Mouse (Mus musculus): ENCODE measurements around the gene Sav1. TPM values are rescaled to one million over a fixed set of nuclear protein-coding genes. Genes with fewer than 3 reads are reported as not detected.

The Sav1 gene
- polyA plus RNA-seq, 1 experiment from 2014 or later: 12.5 TPM

DNA sequence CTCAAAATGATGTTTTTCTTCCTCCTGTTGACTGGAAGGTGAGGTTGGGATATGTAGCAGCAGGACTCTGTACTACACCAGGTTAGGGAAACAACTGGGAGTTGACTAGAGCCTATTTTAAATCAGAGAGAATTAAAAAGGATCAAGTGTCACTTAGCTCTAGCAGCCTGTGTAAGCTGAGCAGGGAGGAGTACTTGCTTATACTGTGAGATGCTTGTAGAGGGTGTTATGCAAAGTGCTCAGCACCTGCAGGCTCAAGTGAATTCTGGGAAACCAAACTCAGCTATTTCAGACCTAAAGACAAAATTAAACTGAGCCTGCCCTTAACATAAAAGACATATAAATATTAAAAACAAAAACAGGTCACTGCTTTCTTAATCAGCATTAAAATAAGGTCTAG is 13.1 kb downstream of the Sav1 start:
- Histone ChIP-seq H3K27ac (replicated peaks; ENCODE audit: low read depth, low read length) (no peak overlapping the region), H3K4me2 (ENCODE audit: low read depth, low read length) (no peak overlapping the region), H3K4me3 (ENCODE audit: low read depth, low read length) (no peak overlapping the region), H3K9ac (replicated peaks; ENCODE audit: low read length) (no peak overlapping the region), H3K4me1 (ENCODE audit: control insufficient read depth, insufficient read depth, low read length) (no peaks in the 10 kb centered on the region), H3K9me3 (replicated peaks; ENCODE audit: control insufficient read depth, low read length) (no peaks in the 10 kb centered on the region), H3K36me3 (replicated peaks; ENCODE audit: control insufficient read depth, insufficient read depth, low read depth, low read length) (peaks cover 5% of the 10 kb centered on the region; the same call in 1 of the 2 replicates), H3K27me3 (ENCODE audit: control insufficient read depth, insufficient read depth, low read length) (no peaks in the 10 kb centered on the region)
- DNase-seq (ENCODE audit: low spot score) (peak; percentile 14), ATAC-seq (replicated peaks; ENCODE audit: insufficient number of reproducible peaks, low FRiP score, low TSS enrichment, low read depth) (no peak)

DNA sequence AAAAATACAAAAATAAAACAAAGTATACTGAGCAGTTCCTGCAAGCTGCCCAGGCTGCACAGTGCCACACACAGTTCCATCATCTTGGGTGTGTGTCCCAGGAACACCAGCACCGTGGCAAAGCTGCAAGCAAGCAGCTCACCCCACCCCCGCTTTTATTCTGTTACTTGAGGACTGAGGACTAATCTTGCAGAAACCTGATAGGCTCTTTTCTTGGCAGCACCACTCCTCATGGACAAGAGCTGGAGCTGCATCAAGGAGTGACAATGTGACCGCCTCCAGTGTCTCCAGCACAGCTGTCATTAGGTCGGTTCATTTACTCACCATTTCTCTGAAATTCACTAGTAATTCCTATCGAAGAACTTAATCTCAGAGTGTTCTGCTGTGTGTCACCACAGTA is 18.6 kb downstream of the Sav1 start:
- H3K27ac ChIP-seq (replicated peaks; ENCODE audit: low read depth, low read length): no peak overlapping the region
- DNase-seq (ENCODE audit: low spot score) (no peak), ATAC-seq (replicated peaks; ENCODE audit: insufficient number of reproducible peaks, low FRiP score, low TSS enrichment, low read depth) (peak; percentile 56; the same call in 1 of the 2 replicates)
- no peaks in the 10 kb centered on the region for H3K27me3 ChIP-seq (ENCODE audit: control insufficient read depth, insufficient read depth, low read length)
- H3K36me3 ChIP-seq (replicated peaks; ENCODE audit: control insufficient read depth, insufficient read depth, low read depth, low read length): peaks cover 5% of the 10 kb centered on the region
- H3K4me2 ChIP-seq (ENCODE audit: low read depth, low read length): no peak overlapping the region
- no peaks in the 10 kb centered on the region for H3K4me1 ChIP-seq (ENCODE audit: control insufficient read depth, insufficient read depth, low read length)
- no peaks in the 10 kb centered on the region for H3K9me3 ChIP-seq (replicated peaks; ENCODE audit: control insufficient read depth, low read length)
- H3K9ac ChIP-seq (replicated peaks; ENCODE audit: low read length): no peak overlapping the region
- 73% methylated on average over 5 of the region's 5 CpGs for WGBS
- no peak overlapping the region for H3K4me3 ChIP-seq (ENCODE audit: low read depth, low read length)

DNA sequence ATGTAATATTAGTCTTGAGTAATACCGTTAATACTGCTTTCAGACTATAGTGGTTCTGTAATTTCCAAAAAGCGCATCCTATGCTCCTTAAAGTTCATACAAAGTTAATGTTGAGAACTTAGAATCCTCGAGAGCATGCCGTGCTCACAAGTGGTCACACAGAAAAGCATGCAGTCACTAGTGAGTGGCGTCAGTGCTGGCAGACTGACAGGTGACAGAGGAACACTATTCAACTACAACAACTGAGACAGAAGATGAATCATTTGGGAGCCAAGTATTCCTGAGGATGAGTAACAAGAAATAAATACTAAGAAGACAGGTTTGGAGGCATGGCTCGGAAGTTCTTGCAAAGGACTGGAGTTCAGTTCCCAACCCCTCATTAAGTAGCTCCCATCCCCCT is 19.7 kb downstream of the Sav1 start:
- Histone ChIP-seq H3K4me3 (ENCODE audit: low read depth, low read length) (no peak overlapping the region), H3K9ac (replicated peaks; ENCODE audit: low read length) (no peak overlapping the region), H3K4me1 (ENCODE audit: control insufficient read depth, insufficient read depth, low read length) (no peaks in the 10 kb centered on the region), H3K36me3 (replicated peaks; ENCODE audit: control insufficient read depth, insufficient read depth, low read depth, low read length) (peaks cover 5% of the 10 kb centered on the region), H3K4me2 (ENCODE audit: low read depth, low read length) (no peak overlapping the region), H3K9me3 (replicated peaks; ENCODE audit: control insufficient read depth, low read length) (no peaks in the 10 kb centered on the region), H3K27me3 (ENCODE audit: control insufficient read depth, insufficient read depth, low read length) (no peaks in the 10 kb centered on the region), H3K27ac (replicated peaks; ENCODE audit: low read depth, low read length) (no peak overlapping the region)
- WGBS: 91% methylated on average over 6 of the region's 6 CpGs
- DNase-seq (ENCODE audit: low spot score): no peak
- no peak for ATAC-seq (replicated peaks; ENCODE audit: insufficient number of reproducible peaks, low FRiP score, low TSS enrichment, low read depth)

DNA sequence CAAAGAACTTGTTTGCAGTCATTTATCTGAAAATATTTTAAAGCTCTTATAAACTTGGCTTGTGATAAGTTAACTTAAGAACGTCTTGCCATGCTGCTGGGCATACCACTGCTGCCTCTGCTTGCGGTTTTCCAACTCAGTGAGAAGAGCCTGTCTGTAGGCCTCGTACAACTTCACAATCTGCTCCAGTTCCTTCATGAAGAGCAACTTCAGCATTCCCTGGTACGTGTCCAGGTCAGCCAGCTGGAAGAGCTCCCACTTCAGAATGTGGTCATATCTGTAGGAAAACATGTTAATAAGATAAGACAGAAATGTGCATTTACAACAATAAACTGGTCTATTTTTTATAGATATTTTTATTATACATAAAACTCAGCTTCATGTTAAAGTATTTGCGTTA is 20.7 kb downstream of the Sav1 start:
- no peaks in the 10 kb centered on the region for H3K27me3 ChIP-seq (ENCODE audit: control insufficient read depth, insufficient read depth, low read length)

DNA sequence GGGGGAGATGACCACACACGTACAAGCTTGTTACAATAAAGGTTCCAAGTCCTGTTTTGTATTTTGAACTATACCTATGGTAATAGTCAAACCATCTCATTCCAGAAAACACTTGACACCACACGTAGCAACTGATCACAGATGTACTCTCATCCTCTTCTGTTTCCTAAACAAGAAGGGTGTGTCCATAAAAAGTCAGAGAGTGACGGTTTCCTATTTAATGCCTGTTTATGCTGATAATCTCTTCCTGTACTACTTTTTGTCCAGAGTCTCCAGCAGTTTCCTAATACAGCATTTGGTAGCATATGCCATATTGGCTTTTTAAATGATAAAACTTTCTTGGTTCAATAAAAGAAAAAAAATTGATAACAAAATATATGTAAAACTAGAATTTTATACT is 21.2 kb downstream of the Sav1 start:
- no peak overlapping the region for H3K4me2 ChIP-seq (ENCODE audit: low read depth, low read length)
- H3K27me3 ChIP-seq (ENCODE audit: control insufficient read depth, insufficient read depth, low read length): no peaks in the 10 kb centered on the region
- peaks cover 5% of the 10 kb centered on the region for H3K36me3 ChIP-seq (replicated peaks; ENCODE audit: control insufficient read depth, insufficient read depth, low read depth, low read length)
- H3K4me3 ChIP-seq (ENCODE audit: low read depth, low read length): no peak overlapping the region
- H3K27ac ChIP-seq (replicated peaks; ENCODE audit: low read depth, low read length): no peak overlapping the region
- ATAC-seq (replicated peaks; ENCODE audit: insufficient number of reproducible peaks, low FRiP score, low TSS enrichment, low read depth) (no peak), DNase-seq (ENCODE audit: low spot score) (no peak)
- no peaks in the 10 kb centered on the region for H3K9me3 ChIP-seq (replicated peaks; ENCODE audit: control insufficient read depth, low read length)
- WGBS: 88% methylated on average over 3 of the region's 3 CpGs
- no peaks in the 10 kb centered on the region for H3K4me1 ChIP-seq (ENCODE audit: control insufficient read depth, insufficient read depth, low read length)
- no peak overlapping the region for H3K9ac ChIP-seq (replicated peaks; ENCODE audit: low read length)

More for the DNA sequence above, 20.7 kb downstream of the Sav1 start:
- H3K9me3 ChIP-seq (replicated peaks; ENCODE audit: control insufficient read depth, low read length): no peaks in the 10 kb centered on the region
- 91% methylated on average over 5 of the region's 5 CpGs for WGBS
- peaks cover 5% of the 10 kb centered on the region for H3K36me3 ChIP-seq (replicated peaks; ENCODE audit: control insufficient read depth, insufficient read depth, low read depth, low read length)
- H3K27ac ChIP-seq (replicated peaks; ENCODE audit: low read depth, low read length): no peak overlapping the region
- H3K4me3 ChIP-seq (ENCODE audit: low read depth, low read length): no peak overlapping the region
- no peak overlapping the region for H3K4me2 ChIP-seq (ENCODE audit: low read depth, low read length)
- H3K4me1 ChIP-seq (ENCODE audit: control insufficient read depth, insufficient read depth, low read length): no peaks in the 10 kb centered on the region
- ATAC-seq (replicated peaks; ENCODE audit: insufficient number of reproducible peaks, low FRiP score, low TSS enrichment, low read depth) (no peak), DNase-seq (ENCODE audit: low spot score) (no peak)
- no peak overlapping the region for H3K9ac ChIP-seq (replicated peaks; ENCODE audit: low read length)

DNA sequence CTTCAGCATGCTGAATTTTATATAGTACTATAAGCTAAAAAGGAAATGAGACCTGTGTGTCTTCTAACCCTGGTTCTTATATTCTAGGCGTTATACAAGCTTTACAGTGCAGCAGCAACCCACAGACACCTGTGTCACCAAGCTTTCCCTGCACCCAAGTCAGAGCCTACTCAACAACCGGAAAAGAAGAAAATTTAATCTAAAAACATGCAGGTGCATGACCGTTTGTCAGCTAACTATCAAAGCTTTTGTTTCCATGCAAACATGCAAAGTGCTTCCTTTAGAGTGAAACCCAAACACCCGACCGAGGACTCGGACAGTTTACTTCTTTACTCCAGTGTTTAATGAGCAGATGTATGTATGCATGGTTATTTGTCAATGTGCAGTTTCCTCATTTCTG is 23.7 kb downstream of the Sav1 start:
- H3K27ac ChIP-seq (replicated peaks; ENCODE audit: low read depth, low read length): no peak overlapping the region
- no peak overlapping the region for H3K4me2 ChIP-seq (ENCODE audit: low read depth, low read length)
- no peak overlapping the region for H3K9ac ChIP-seq (replicated peaks; ENCODE audit: low read length)
- H3K4me3 ChIP-seq (ENCODE audit: low read depth, low read length): no peak overlapping the region
- 90% methylated on average over 6 of the region's 6 CpGs for WGBS
- H3K27me3 ChIP-seq (ENCODE audit: control insufficient read depth, insufficient read depth, low read length): no peaks in the 10 kb centered on the region
- no peak for ATAC-seq (replicated peaks; ENCODE audit: insufficient number of reproducible peaks, low FRiP score, low TSS enrichment, low read depth)
- no peaks in the 10 kb centered on the region for H3K9me3 ChIP-seq (replicated peaks; ENCODE audit: control insufficient read depth, low read length)
- no peaks in the 10 kb centered on the region; the same call in 1 of the 2 replicates for H3K36me3 ChIP-seq (replicated peaks; ENCODE audit: control insufficient read depth, insufficient read depth, low read depth, low read length)
- no peak for DNase-seq (ENCODE audit: low spot score)
- H3K4me1 ChIP-seq (ENCODE audit: control insufficient read depth, insufficient read depth, low read length): no peaks in the 10 kb centered on the region

DNA sequence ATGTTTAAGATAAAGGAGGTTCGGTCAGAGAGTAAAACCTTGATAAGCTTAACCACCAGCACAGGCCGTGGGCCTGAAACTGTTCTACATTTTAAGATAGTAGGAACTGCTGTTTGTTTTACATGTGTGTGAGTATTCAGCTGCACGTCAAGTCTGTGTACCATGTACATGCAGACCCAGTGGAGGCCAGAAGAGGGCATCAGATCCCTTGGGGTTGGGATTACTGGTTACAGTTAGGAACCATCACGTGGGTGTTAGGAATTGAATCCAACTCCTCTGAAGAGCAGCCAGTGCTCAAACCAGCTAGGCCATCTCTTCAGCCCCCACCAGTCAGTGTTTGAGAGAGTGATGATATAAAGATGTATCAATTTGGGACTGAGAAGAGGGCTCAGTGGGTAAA is 24.3 kb downstream of the Sav1 start:
- peak; percentile 55 for DNase-seq (ENCODE audit: low spot score)
- Histone ChIP-seq H3K9ac (replicated peaks; ENCODE audit: low read length) (no peak overlapping the region), H3K36me3 (replicated peaks; ENCODE audit: control insufficient read depth, insufficient read depth, low read depth, low read length) (no peaks in the 10 kb centered on the region; the same call in 1 of the 2 replicates), H3K4me2 (ENCODE audit: low read depth, low read length) (no peak overlapping the region), H3K27me3 (ENCODE audit: control insufficient read depth, insufficient read depth, low read length) (no peaks in the 10 kb centered on the region), H3K9me3 (replicated peaks; ENCODE audit: control insufficient read depth, low read length) (no peaks in the 10 kb centered on the region), H3K27ac (replicated peaks; ENCODE audit: low read depth, low read length) (no peak overlapping the region), H3K4me1 (ENCODE audit: control insufficient read depth, insufficient read depth, low read length) (no peaks in the 10 kb centered on the region), H3K4me3 (ENCODE audit: low read depth, low read length) (no peak overlapping the region)
- ATAC-seq (replicated peaks; ENCODE audit: insufficient number of reproducible peaks, low FRiP score, low TSS enrichment, low read depth): no peak
- 62% methylated on average over 4 of the region's 4 CpGs for WGBS

DNA sequence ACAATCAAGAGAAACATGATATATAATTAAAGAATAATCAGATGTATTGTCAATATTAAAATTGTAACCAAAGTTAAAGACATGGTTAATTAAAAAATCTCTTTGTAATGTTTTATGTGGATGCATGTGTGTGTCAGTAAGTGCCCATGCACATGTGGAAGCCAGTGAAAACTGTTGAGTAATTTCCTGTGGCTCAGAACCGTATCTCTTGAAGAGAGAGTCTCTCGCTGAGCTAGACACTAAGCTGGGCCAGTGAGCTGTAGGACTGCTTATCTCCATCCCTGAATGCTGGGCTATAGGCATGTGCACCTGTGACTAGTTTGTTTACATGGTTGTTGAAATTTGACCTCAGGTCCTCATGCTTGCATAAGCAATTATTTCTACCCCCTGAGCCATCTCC is 29.4 kb downstream of the Sav1 start:
- no peak overlapping the region for H3K27ac ChIP-seq (replicated peaks; ENCODE audit: low read depth, low read length)
- H3K27me3 ChIP-seq (ENCODE audit: control insufficient read depth, insufficient read depth, low read length): no peaks in the 10 kb centered on the region
- H3K4me1 ChIP-seq (ENCODE audit: control insufficient read depth, insufficient read depth, low read length): no peaks in the 10 kb centered on the region
- H3K4me3 ChIP-seq (ENCODE audit: low read depth, low read length): no peak overlapping the region
- H3K4me2 ChIP-seq (ENCODE audit: low read depth, low read length): no peak overlapping the region
- 87% methylated on average over 2 of the region's 2 CpGs for WGBS
- DNase-seq (ENCODE audit: low spot score) (no peak), ATAC-seq (replicated peaks; ENCODE audit: insufficient number of reproducible peaks, low FRiP score, low TSS enrichment, low read depth) (no peak)
- no peaks in the 10 kb centered on the region for H3K36me3 ChIP-seq (replicated peaks; ENCODE audit: control insufficient read depth, insufficient read depth, low read depth, low read length)
- no peak overlapping the region for H3K9ac ChIP-seq (replicated peaks; ENCODE audit: low read length)
- H3K9me3 ChIP-seq (replicated peaks; ENCODE audit: control insufficient read depth, low read length): no peaks in the 10 kb centered on the region

All from embryonic facial prominence, embryonic 11.5 days (tissue).